Mouse (Mus musculus): Measurements from ENCODE around the gene Gpr150. TPM values are rescaled to one million over a fixed set of nuclear protein-coding genes. Genes with fewer than 3 reads are reported as not detected.

Gene Gpr150
- total RNA-seq (2022) = 1 to 10 TPM; 4.8 to 6.0 (median 5.3) TPM

DNA sequence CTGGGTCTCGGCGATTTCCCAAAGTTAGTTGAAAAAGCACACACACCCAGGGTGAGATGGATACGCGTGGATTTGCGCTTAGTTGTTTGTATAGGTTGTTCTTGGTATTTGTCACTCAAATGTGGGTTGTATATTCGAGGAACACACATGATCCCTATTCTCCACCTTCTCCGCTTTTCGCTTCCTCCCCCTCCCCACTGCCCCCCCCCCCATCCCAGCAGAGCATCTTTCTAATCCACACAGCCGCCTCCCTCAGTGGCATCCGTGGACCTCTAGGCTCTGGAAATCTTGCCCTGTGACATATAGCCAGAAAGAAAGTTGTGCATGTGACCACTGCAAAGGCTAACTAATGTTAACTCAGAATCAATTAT is at the start of gene Gpr150:
Gpr150 (minus strand) TSS at position 101 of the 371 bp plus-strand sequence.
- no peak for DNase-seq (ENCODE audit: low spot score in 2 of 2)

DNA sequence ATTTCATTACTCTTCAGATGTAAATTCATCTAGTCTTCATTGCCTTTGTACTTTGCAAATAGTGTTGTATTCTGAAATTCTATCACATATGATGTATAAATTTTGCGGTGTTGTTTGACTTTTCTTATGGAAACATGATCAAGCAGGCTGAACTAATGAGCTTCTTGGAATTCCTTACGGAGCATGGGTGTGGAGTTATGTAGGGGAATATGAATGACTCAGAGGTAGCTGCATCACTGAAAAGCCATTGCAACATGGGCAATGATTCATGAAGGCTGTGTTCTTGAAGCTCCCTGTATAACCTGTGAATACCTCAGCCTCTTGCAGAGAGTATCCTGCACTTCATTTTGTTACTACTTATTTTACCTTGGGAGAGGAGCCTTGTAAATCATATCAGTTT is 45.2 kb upstream of the Gpr150 start:
- no peak for DNase-seq (ENCODE audit: low spot score in 2 of 2)

DNA sequence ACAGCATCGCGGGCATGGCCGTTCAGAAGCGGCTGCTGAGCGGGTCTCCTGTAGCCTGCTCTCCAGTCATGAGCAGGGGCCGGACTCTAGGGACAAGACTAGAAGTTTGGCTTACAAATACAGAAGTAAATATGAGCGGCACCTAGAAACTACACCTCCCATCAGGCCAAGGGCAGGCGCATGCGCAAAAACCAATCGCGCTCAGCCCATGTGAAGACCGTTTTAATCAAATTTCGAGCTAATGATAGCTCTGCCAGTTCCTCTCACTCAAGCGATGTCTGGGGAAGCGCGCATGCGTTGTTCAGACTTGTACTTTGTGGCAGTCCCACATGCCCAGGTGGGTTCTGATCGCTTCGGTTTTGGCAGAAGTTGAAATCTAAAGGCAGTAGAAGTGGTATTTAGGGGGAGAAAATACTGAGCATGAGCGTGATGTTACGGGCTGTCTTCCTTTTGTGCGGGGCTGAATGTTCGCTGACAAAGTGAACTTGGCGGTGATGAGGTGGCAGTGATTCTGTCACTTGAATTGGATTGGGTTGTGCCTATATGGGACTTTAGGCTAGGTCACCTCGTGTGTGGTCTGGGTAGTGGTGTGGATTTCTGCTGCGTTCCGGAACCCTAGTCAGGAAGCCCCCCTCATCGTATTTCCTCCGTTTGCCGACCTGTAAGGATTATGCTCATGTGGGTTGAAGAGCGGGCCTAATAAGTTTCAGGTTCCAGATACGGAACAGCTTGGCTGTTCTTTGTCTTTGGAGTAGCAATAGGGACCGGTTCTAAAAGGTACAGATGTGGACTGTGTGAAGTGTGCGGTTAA is 41.9 kb upstream of the Gpr150 start, which contains the start of the genes Arsk and Ttc37:
Arsk (minus strand) TSS at position 168 of the 811 bp plus-strand sequence.
Ttc37 (plus strand) TSS at position 242 of the 811 bp plus-strand sequence.
- DNase-seq (ENCODE audit: low spot score in 2 of 2) = peak; percentile 86 to 95

DNA sequence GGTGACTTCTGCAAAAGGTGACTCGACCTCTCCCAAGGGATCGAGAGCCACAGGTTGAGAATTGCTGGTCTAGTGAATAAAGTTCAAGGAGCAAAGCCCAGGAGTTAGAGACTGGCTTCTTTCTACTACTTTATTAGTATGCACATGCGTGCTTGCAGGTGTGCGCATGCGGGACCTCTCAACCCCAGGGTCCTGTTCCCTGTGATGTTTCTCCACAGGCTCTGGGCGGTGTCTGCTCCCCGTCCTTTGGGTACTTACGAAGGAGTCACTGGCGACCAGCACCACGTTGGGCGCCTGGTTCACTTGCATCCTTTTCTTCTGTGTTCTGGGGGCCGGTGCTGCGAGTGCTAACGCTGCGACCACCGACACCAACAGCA is 41.3 kb upstream of the Gpr150 start:
- DNase-seq (ENCODE audit: low spot score in 2 of 2) = peak in 1 of 2 experiments; percentile 60

DNA sequence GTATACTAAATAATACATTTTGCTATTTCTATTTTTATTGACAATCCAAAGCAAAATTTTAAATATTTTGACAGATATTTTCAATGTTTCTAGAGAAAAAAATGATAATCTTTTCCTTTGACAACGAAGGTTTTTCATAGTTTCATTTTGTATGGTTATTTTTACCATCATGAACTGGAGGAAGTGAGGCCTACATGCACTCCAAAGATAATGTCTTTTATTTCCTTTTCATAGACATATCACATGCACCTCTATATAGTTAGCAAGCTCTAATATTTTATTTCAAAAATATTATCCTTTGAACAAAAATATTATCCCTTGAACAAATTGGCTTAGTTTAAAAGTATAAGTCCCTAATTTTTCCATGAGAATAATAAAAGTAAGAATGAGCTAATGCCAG is 17.5 kb upstream of the Gpr150 start:
- no peak for DNase-seq (ENCODE audit: low spot score in 2 of 2)

DNA sequence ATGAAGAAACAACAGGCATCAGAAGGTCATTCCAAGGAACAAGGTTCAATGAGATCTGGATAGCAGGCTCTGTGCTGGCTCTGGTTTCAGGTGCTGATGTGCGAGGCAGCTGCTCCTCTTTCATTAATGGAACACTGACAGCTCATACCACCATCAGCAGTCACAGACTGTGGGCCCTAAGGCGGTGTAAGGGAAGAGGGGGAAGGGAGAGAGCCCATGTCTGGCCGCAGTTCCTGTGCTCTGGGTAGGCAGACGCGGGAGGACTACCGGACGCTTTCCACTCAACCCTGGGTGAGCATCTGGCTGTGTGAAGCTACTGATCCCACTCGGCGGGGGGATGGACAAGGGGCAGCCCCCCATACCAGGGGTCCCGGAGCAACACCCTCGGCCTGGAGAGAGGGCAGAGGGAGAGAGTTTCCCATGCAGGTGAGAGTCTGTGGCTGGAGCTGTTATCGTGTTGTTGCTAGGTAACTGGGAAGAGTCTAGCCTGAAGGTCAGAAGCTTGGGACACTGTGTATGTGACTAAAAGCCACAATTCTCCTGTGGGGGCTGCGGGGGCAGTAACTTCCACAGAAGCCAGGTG is 7.7 kb upstream of the Gpr150 start:
- no peak for DNase-seq (ENCODE audit: low spot score in 2 of 2)

DNA sequence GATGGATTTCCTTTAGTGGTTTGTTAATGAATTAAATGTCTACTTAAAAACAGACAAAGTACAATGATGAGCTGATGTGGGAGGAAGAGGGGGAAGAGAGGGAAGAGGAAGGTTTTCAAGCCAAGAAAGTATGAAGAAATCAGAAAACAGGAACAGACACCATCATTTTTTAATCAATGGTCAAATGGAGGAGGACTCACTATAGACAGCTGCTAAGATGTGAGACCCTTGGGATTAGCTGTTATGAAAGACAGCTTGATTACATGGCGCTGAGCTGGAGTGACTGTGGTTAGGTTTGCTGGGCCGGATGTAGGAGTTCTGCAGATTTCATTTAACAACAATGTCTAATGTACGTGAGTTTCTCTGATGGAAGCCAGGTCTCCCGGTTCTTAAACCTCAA is 6.8 kb upstream of the Gpr150 start:
- no peak for DNase-seq (ENCODE audit: low spot score in 2 of 2)

DNA sequence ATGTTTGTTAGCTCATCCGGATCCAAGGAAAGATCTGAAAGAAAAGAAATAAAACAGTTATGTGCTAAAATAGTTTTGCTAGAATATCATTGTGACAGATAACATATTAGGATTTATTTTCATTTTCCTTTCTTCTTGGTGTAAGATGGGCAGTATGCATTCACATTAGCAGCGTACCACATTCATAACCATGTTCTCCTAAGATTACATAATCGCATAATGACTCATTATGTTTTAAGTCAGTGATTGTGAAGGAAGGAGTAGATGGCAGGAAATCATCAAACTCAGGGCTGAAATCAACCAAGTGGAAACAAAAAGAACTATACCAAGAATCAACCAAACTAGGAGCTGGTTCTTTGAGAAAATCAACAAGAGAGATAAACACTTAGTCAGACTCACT is 5.8 kb upstream of the Gpr150 start:
- no peak for DNase-seq (ENCODE audit: low spot score in 2 of 2)

DNA sequence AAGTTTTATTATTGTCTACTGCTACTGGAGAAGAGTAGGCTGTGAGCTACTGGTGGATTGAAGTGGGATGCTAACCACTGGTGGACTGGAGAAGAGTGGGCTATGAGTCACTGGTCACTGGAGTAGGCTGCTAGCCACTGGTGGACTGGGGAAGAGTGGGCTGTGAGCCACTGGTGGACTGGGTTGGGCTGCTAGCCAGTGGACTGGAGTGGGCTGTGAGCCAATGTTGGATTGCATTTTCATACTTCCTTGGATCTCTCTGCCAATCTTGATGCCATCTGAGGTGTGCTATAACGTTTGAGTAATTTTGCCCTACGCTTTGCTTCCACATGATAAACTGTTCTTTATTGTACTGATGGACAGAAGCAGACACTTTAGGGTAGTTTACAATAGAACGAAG is 5.3 kb upstream of the Gpr150 start:
- no peak for DNase-seq (ENCODE audit: low spot score in 2 of 2)

DNA sequence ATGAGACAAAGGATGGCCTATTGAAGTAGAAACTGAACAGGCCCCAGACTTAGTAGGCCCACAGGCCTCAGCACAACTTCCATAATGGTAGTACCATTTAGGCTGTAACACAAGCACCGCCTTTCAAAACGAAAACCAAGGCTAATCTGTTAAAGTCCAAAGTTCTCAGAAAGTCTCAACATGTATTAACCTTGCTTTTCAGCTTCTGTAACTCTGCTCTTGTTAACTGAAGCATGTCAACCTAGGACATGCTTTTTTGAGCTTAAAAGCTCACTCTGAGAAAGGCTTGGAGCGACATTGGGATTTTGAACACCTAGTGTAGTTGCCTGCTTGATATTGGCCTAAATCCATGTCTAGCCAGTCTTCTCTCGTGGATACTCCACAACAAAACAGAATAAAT is 2.8 kb upstream of the Gpr150 start:
- DNase-seq (ENCODE audit: low spot score in 2 of 2) = no peak

DNA sequence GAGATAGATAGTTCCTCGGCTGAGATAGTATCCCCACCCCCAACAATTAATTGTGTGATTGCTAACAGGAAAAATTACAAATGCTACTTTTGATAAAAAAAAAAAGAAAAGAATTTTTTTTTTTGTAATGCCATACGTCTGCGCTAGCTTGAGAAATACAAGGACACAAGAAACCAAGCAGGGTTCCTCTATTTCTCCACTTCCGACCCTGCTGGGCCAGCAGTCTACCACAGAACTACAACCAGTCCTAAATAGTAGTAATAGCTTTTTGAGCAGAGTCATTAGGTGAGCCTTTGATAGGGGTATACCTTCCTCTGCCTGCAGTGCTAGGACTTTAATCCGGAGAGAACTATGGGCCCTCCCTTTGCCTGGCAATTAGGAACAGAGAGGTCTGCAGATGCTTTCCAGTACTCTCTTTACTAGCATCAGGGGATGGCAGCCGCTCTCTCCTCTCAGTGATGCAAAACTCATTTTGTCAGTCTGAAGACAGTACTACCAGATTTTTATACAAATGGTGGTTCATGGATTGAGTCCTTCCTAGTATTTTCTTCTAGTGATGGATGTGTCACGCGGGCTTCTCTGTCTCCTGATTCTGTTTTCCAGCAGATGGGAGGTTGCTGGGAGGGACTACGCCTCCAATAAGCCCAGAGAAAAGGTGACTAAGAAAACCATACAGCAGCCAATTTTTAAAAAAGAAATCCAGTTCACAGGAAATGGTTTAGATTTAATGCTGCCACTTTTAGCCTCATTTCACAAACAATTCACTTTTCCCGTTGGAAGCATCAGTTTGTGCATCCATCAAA is 672 bp upstream of the Gpr150 start:
- DNase-seq (ENCODE audit: low spot score in 2 of 2) = peak in 1 of 2 experiments; percentile 54

DNA sequence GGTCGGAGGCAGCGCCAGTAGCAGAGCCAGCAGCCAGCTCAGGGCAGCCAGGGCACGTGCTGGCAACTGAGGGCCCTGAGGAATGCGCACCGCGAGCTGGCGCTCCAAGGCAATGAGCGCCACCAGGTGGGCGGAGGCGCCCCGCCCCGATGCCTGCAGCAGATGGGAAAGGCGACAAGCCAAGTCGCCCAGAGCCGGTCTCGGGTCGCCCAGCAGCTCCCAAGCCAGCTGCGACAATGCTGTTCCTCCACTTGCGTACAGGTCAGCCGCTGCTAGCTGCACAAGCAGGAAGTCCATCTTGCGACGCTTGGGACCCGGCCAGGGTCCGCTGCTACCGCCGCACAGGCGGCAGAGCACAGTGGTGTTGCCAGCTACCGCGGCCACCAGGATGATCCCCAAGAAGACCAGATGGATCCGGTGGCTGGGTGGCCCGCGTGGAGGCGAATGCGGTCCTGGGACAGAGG is 503 bp downstream of the Gpr150 start:
- peak; percentile 64 to 81 for DNase-seq (ENCODE audit: low spot score in 2 of 2)

DNA sequence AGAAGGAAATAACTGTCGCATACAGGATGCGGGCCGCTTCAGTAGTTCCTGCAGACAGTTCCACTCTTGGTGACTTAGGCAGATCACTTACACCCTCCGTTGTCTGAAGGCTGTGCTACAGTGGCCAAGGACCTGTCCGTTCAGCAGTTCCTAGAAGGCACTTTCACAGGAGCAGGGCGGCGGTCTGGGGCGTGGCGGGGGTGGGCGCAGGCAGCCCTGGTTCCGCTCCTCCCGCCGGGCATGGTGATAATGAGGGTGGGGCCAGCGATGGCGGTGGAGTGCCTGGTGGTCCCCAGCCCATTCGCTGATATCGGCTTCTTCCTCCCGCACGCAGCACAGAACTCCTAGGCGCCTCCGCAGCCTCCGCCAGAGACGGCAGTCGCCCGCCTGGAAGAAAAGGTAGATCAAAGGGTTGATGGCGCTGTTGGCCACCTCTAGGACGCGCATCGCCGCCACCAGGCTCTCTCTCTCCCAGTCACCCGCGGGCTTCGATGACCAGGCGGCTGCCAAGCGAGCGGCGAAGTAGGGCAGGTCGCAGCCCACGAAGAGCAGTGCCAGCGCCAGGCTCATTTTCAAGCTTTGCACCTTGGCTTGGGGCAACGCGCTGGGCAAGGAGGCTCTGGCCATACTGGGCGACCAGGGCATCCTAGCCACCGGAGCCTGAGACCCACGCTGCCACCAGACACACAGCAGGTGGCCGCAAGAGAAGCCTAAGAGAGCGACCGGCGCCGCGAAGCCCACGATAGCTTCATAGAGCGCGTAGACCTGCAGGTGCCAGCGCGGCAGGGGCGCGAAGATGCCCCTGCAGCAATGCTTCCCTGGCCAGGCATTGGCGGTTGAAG is 1.2 kb downstream of the Gpr150 start:
- DNase-seq (ENCODE audit: low spot score in 2 of 2) = peak; percentile 27 to 35

DNA sequence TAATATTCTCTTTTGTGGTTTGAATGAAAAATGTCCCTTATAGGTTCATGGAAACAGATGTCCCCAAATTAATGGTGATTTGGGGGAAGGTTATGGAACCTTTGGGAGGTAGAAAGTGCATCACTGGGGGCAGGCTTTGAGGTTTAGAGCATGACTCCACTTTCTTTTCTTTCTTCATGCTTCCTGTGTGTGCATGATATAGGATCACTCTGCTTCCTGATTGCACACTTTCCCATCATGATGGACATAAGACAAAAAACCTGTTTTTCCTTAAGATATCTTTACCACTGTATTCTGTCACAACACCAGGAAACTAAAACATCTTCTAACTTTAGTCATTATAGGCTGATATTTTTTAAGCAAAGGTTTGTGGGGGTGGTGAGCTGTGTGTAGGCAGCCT is 11.8 kb downstream of the Gpr150 start:
- no peak for DNase-seq (ENCODE audit: low spot score in 2 of 2)

DNA sequence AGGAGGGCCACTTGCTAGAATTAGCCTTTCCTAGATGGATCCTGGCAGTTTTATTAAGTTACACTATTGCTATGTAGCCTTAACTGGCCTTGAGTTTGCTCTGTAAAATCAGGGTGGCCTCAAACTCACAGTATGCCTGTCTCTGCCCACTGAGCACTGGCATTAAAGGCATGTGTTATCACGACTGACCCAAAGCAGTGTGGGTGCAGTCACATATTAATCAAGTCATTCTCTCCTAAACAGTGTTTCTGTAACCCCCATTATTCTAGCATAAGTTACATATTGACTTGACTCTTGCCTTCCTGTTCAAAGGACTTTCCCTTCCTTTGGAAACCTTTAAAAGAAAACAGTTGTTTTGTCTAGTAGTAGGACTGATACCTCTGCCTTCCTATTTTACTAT is 14.3 kb downstream of the Gpr150 start:
- DNase-seq (ENCODE audit: low spot score in 2 of 2) = no peak

DNA sequence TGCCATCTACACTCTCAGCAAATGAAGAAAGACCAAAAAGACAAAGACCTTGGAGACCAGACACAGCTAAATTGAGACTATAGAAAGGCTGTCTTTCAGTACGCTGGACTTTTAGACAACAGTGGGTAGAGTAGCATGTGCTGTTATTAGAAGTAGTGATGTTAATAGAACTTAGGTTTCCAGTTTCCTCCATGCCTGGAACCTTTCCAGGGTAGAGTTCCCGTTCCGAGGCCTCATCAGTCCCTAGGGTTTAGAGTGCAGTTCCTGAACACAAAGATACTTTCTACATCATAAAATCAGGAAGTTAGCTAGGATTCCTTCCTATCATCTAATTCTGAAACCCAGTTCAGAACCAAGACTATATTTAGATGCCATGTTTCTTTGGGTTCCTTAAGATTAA is 32.2 kb downstream of the Gpr150 start:
- DNase-seq (ENCODE audit: low spot score in 2 of 2) = no peak

DNA sequence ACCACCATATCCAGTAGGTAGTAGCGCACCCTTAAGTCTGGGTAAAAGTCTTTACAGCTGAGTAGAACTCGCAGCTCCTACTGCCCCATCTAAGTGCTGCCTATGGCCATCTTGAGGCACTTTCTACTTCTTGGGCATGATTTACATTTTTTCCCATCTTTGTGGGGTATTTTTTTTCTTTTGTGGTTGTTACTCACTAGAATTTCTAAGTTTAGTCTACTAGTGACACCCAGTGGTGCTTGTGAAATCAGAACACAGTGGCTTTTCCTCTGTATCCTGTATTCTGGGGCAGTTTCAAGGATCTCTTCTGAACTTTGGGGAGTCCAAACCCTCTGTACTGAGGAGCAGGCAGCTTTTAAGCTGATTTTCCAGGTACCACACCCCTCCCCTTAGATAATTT is 35.0 kb downstream of the Gpr150 start:
- DNase-seq (ENCODE audit: low spot score in 2 of 2) = no peak

DNA sequence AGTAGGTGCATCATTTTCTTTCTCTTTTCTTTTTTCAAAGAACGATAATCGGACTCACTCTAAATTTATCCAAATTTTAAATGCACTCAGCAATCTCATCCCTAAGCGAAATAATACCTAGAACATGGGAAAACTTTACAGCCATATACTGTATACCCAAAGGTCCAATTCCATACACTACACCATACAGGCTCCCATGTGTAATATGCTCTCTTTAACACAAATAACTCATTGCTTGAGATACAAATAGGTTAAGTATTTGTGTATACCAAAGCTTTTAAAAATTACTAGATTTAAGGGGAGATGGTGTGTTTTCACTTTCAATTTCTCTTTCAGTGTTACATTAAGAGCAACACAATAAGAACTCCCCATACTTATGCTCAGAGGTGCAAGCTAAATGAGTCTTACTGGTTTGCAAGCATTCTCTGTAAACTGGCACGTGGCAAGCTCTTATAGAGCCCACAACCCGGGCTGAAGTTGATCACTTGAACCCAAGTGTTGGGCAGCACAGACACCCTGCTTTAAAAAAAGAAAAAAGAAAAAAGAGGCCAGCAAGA is 37.9 kb downstream of the Gpr150 start:
- no peak for DNase-seq (ENCODE audit: low spot score in 2 of 2)

DNA sequence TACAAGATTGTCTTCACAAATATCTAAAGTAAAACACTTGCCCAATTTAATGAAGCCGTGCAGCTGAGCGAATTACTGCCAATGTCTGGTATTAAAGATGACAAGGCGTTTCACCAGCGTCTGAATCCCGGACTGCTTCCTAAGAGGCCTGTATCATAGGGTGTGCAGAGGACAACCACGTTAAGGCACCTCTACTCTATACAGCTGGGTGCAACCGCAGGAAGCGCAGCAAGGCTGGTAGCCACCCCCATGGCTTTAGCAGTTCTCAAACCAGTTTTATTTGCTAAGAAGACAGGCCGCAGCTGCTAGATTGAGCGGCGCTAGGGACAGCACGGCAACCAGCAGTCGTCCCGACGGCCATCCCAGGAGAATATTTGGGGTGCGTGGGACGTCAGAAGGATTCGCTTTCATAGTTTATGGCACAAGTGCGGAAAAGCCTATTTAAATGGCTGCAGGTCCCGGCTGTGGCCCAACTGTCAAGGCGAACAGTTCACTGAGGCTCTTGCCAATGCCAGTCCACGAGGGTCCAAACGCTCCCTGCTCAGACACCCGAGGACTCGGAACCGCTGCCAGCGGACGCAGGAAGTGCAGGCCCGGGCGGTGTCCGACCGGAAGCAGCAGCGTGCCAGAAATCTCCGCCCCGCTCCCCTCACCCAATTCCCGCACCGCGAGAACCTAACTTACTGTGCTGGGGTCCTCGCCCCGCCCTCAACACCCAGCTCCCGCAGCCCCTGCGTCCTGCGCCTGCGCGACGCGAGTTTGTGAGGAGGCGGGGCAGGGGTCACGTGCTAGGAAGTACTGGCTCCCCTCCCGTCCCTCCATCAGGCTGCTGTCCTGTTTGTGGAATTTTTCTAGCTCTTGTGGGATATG is 38.6 kb downstream of the Gpr150 start, which contains the start of gene Rfesd:
Rfesd (minus strand) TSS at position 746 of the 870 bp plus-strand sequence.
- DNase-seq (ENCODE audit: low spot score in 2 of 2) = peak; percentile 83 to 96

DNA sequence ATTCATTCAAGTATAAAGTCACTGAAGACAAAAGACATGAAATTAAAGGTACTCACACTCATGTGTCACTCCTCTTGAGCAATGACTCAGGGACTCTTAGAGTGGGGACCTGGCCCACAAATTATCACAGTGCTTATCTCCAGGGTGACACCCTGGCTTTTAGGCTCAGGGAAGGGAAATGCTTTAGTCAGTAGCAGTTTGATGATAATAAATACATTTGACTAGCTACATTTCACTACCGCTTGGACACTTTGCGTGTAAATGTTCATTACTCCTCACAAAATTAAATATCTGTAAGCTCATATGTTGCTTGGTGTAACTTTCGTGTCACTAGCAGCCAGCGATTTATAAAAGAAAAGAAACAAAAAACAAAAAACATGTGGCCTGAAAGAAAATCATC is 39.3 kb downstream of the Gpr150 start:
- DNase-seq (ENCODE audit: low spot score in 2 of 2) = no peak

Measured in left cerebral cortex, adult 8-10 months (tissue).